Mouse (Mus musculus): Measurements from ENCODE around the gene Clint1. TPM values are rescaled to one million over a fixed set of nuclear protein-coding genes. Genes with fewer than 3 reads are reported as not detected.

The Clint1 gene
- polyA plus RNA-seq, 1 experiment from 2014 or later, result 67.7 TPM

- no peaks in the 10 kb centered on the region for H3K9me3 ChIP-seq (ENCODE audit: control insufficient read depth, low read length)
- H3K27ac ChIP-seq (ENCODE audit: low read depth, low read length), result peak overlapping the region; percentile 51
- H3K27me3 ChIP-seq (ENCODE audit: control insufficient read depth, insufficient read depth, low read length), result no peaks in the 10 kb centered on the region
- H3K4me1 ChIP-seq (ENCODE audit: control insufficient read depth, insufficient read depth, low read length), result no peaks in the 10 kb centered on the region
- H3K9ac ChIP-seq (ENCODE audit: low read length), result peak overlapping the region; percentile 11; the same call in 1 of the 2 replicates
- H3K4me3 ChIP-seq (ENCODE audit: low read depth, low read length), result no peak overlapping the region
- DNase-seq (ENCODE audit: low spot score) (no peak), ATAC-seq (ENCODE audit: insufficient read depth, low FRiP score, low TSS enrichment) (no peak)
- 44% methylated on average over 8 of the region's 8 CpGs for WGBS
- no peak overlapping the region; the same call in 1 of the 2 replicates for H3K4me2 ChIP-seq (ENCODE audit: low read depth)
- H3K36me3 ChIP-seq (ENCODE audit: control insufficient read depth, insufficient read depth, low read length), result no peaks in the 10 kb centered on the region
Measured at GRCm38 (mm10) chr11:45921026-45921425, 69.2 kb downstream of the Clint1 start.

- Histone ChIP-seq H3K4me3 (ENCODE audit: low read depth, low read length) (no peak overlapping the region), H3K36me3 (ENCODE audit: control insufficient read depth, insufficient read depth, low read length) (no peaks in the 10 kb centered on the region), H3K27me3 (ENCODE audit: control insufficient read depth, insufficient read depth, low read length) (no peaks in the 10 kb centered on the region), H3K4me2 (ENCODE audit: low read depth) (peak overlapping the region; percentile 17; the same call in 1 of the 2 replicates), H3K9ac (ENCODE audit: low read length) (peak overlapping the region; percentile 11; the same call in 1 of the 2 replicates), H3K9me3 (ENCODE audit: control insufficient read depth, low read length) (no peaks in the 10 kb centered on the region), H3K27ac (ENCODE audit: low read depth, low read length) (peak overlapping the region; percentile 51), H3K4me1 (ENCODE audit: control insufficient read depth, insufficient read depth, low read length) (no peaks in the 10 kb centered on the region)
- DNase-seq (ENCODE audit: low spot score) (peak; percentile 58), ATAC-seq (ENCODE audit: insufficient read depth, low FRiP score, low TSS enrichment) (peak; percentile 49; the same call in 1 of the 2 replicates)
- WGBS, result 9% methylated on average over 10 of the region's 10 CpGs
Measured at GRCm38 (mm10) chr11:45921480-45921898, 69.6 kb downstream of the Clint1 start.

- Histone ChIP-seq H3K27ac (ENCODE audit: low read depth, low read length) (peak overlapping the region; percentile 6; the same call in 1 of the 2 replicates), H3K9me3 (ENCODE audit: control insufficient read depth, low read length) (no peaks in the 10 kb centered on the region), H3K36me3 (ENCODE audit: control insufficient read depth, insufficient read depth, low read length) (no peaks in the 10 kb centered on the region), H3K4me1 (ENCODE audit: control insufficient read depth, insufficient read depth, low read length) (no peaks in the 10 kb centered on the region), H3K9ac (ENCODE audit: low read length) (no peak overlapping the region), H3K27me3 (ENCODE audit: control insufficient read depth, insufficient read depth, low read length) (no peaks in the 10 kb centered on the region), H3K4me3 (ENCODE audit: low read depth, low read length) (no peak overlapping the region), H3K4me2 (ENCODE audit: low read depth) (no peak overlapping the region)
- ATAC-seq (ENCODE audit: insufficient read depth, low FRiP score, low TSS enrichment) (no peak), DNase-seq (ENCODE audit: low spot score) (peak; percentile 29)
- 49% methylated on average over 6 of the region's 6 CpGs for WGBS
Measured at GRCm38 (mm10) chr11:45925436-45925835, 73.6 kb downstream of the Clint1 start.

- no peaks in the 10 kb centered on the region for H3K4me1 ChIP-seq (ENCODE audit: control insufficient read depth, insufficient read depth, low read length)
- no peak overlapping the region for H3K27ac ChIP-seq (ENCODE audit: low read depth, low read length)
- no peaks in the 10 kb centered on the region for H3K36me3 ChIP-seq (ENCODE audit: control insufficient read depth, insufficient read depth, low read length)
- ATAC-seq (ENCODE audit: insufficient read depth, low FRiP score, low TSS enrichment) (peak; percentile 78), DNase-seq (ENCODE audit: low spot score) (peak; percentile 88)
- peak overlapping the region; percentile 24; the same call in 1 of the 2 replicates for H3K4me3 ChIP-seq (ENCODE audit: low read depth, low read length)
- H3K9ac ChIP-seq (ENCODE audit: low read length), result peak overlapping the region; percentile 31; the same call in 1 of the 2 replicates
- WGBS, result under 1% methylated on average over 9 of the region's 9 CpGs
- no peaks in the 10 kb centered on the region for H3K27me3 ChIP-seq (ENCODE audit: control insufficient read depth, insufficient read depth, low read length)
- peak overlapping the region; percentile 45 for H3K4me2 ChIP-seq (ENCODE audit: low read depth)
- H3K9me3 ChIP-seq (ENCODE audit: control insufficient read depth, low read length), result no peaks in the 10 kb centered on the region
Measured at GRCm38 (mm10) chr11:45926640-45927082, 74.8 kb downstream of the Clint1 start.

GRCm38 (mm10) chr11:45927456-45927855 lies 75.6 kb downstream of the Clint1 start:
- no peak overlapping the region for H3K4me3 ChIP-seq (ENCODE audit: low read depth, low read length)
- DNase-seq (ENCODE audit: low spot score), result no peak
- ATAC-seq (ENCODE audit: insufficient read depth, low FRiP score, low TSS enrichment), result no peak
- no peak overlapping the region for H3K4me2 ChIP-seq (ENCODE audit: low read depth)
- H3K9ac ChIP-seq (ENCODE audit: low read length), result no peak overlapping the region
- no peaks in the 10 kb centered on the region for H3K36me3 ChIP-seq (ENCODE audit: control insufficient read depth, insufficient read depth, low read length)
- no peaks in the 10 kb centered on the region for H3K4me1 ChIP-seq (ENCODE audit: control insufficient read depth, insufficient read depth, low read length)
- 78% methylated on average over 5 of the region's 5 CpGs for WGBS
- H3K27ac ChIP-seq (ENCODE audit: low read depth, low read length), result no peak overlapping the region
- H3K27me3 ChIP-seq (ENCODE audit: control insufficient read depth, insufficient read depth, low read length), result no peaks in the 10 kb centered on the region
- no peaks in the 10 kb centered on the region for H3K9me3 ChIP-seq (ENCODE audit: control insufficient read depth, low read length)

GRCm38 (mm10) chr11:45929541-45929940 lies 77.7 kb downstream of the Clint1 start:
- Histone ChIP-seq H3K9me3 (ENCODE audit: control insufficient read depth, low read length) (no peaks in the 10 kb centered on the region), H3K36me3 (ENCODE audit: control insufficient read depth, insufficient read depth, low read length) (peaks cover 3% of the 10 kb centered on the region; the same call in 1 of the 2 replicates), H3K4me1 (ENCODE audit: control insufficient read depth, insufficient read depth, low read length) (no peaks in the 10 kb centered on the region), H3K4me3 (ENCODE audit: low read depth, low read length) (no peak overlapping the region), H3K9ac (ENCODE audit: low read length) (no peak overlapping the region), H3K27ac (ENCODE audit: low read depth, low read length) (no peak overlapping the region), H3K4me2 (ENCODE audit: low read depth) (no peak overlapping the region), H3K27me3 (ENCODE audit: control insufficient read depth, insufficient read depth, low read length) (no peaks in the 10 kb centered on the region)
- 89% methylated on average over 10 of the region's 10 CpGs for WGBS
- ATAC-seq (ENCODE audit: insufficient read depth, low FRiP score, low TSS enrichment), result no peak
- no peak for DNase-seq (ENCODE audit: low spot score)

GRCm38 (mm10) chr11:45932771-45933170 lies 80.9 kb downstream of the Clint1 start:
- H3K27me3 ChIP-seq (ENCODE audit: control insufficient read depth, insufficient read depth, low read length), result no peaks in the 10 kb centered on the region
- H3K27ac ChIP-seq (ENCODE audit: low read depth, low read length), result no peak overlapping the region
- ATAC-seq (ENCODE audit: insufficient read depth, low FRiP score, low TSS enrichment) (no peak), DNase-seq (ENCODE audit: low spot score) (no peak)
- H3K9ac ChIP-seq (ENCODE audit: low read length), result no peak overlapping the region
- H3K4me2 ChIP-seq (ENCODE audit: low read depth), result no peak overlapping the region
- H3K9me3 ChIP-seq (ENCODE audit: control insufficient read depth, low read length), result no peaks in the 10 kb centered on the region
- no peak overlapping the region for H3K4me3 ChIP-seq (ENCODE audit: low read depth, low read length)
- WGBS, result 91% methylated on average over 10 of the region's 10 CpGs
- no peaks in the 10 kb centered on the region for H3K4me1 ChIP-seq (ENCODE audit: control insufficient read depth, insufficient read depth, low read length)
- peaks cover 3% of the 10 kb centered on the region; the same call in 1 of the 2 replicates for H3K36me3 ChIP-seq (ENCODE audit: control insufficient read depth, insufficient read depth, low read length)

- H3K36me3 ChIP-seq (ENCODE audit: control insufficient read depth, insufficient read depth, low read length), result peaks cover 3% of the 10 kb centered on the region; the same call in 1 of the 2 replicates
- no peak overlapping the region for H3K4me2 ChIP-seq (ENCODE audit: low read depth)
- ATAC-seq (ENCODE audit: insufficient read depth, low FRiP score, low TSS enrichment), result no peak
- H3K4me1 ChIP-seq (ENCODE audit: control insufficient read depth, insufficient read depth, low read length), result no peaks in the 10 kb centered on the region
- no peak overlapping the region for H3K9ac ChIP-seq (ENCODE audit: low read length)
- H3K27ac ChIP-seq (ENCODE audit: low read depth, low read length), result no peak overlapping the region
- DNase-seq (ENCODE audit: low spot score), result no peak
- WGBS, result 97% methylated on average over 8 of the region's 8 CpGs
- H3K27me3 ChIP-seq (ENCODE audit: control insufficient read depth, insufficient read depth, low read length), result no peaks in the 10 kb centered on the region
- H3K4me3 ChIP-seq (ENCODE audit: low read depth, low read length), result no peak overlapping the region
- no peaks in the 10 kb centered on the region for H3K9me3 ChIP-seq (ENCODE audit: control insufficient read depth, low read length)
Measured at GRCm38 (mm10) chr11:45937478-45937877, 85.6 kb downstream of the Clint1 start.

- Histone ChIP-seq H3K27ac (ENCODE audit: low read depth, low read length) (no peak overlapping the region), H3K4me1 (ENCODE audit: control insufficient read depth, insufficient read depth, low read length) (peaks cover 11% of the 10 kb centered on the region), H3K9me3 (ENCODE audit: control insufficient read depth, low read length) (no peaks in the 10 kb centered on the region), H3K4me3 (ENCODE audit: low read depth, low read length) (no peak overlapping the region), H3K36me3 (ENCODE audit: control insufficient read depth, insufficient read depth, low read length) (no peaks in the 10 kb centered on the region), H3K4me2 (ENCODE audit: low read depth) (no peak overlapping the region), H3K27me3 (ENCODE audit: control insufficient read depth, insufficient read depth, low read length) (no peaks in the 10 kb centered on the region), H3K9ac (ENCODE audit: low read length) (no peak overlapping the region)
- 94% methylated on average over 8 of the region's 8 CpGs for WGBS
- ATAC-seq (ENCODE audit: insufficient read depth, low FRiP score, low TSS enrichment) (no peak), DNase-seq (ENCODE audit: low spot score) (no peak)
Measured at GRCm38 (mm10) chr11:45938917-45939316, 87.1 kb downstream of the Clint1 start.
